Mouse (Mus musculus) brain, embryonic 14.5 days (tissue): ENCODE results near the gene Carmil2.

Experiments
- CTCF ChIP-seq: fragments of 200-500 bp; IDR thresholded peaks from 2 replicates; pipeline ENCODE4 v1.5.1; 2012; ENCODE audit warnings: inconsistent platforms, mild to moderate bottlenecking, moderate library complexity, borderline replicate concordance; ENCODE audit not compliant: insufficient read depth, insufficient read length; ENCODE audit errors: extremely low read depth
- POLR2A ChIP-seq: fragments of 200-500 bp; IDR thresholded peaks from 2 replicates; pipeline ENCODE4 v1.6.1; 2012; ENCODE audit warnings: mild to moderate bottlenecking, inconsistent platforms, borderline replicate concordance; ENCODE audit not compliant: poor library complexity, insufficient read depth, insufficient read length, severe bottlenecking; ENCODE audit errors: extremely low read depth

- no peak for TF ChIP-seq CTCF
- TF ChIP-seq POLR2A, result no peak
These were observed 3.3 kb downstream of the Carmil2 start for GRCm38 (mm10) chr8:105689256-105689982.
